Mouse (Mus musculus): ENCODE results near the gene Gmds. TPM values are rescaled to one million over a fixed set of nuclear protein-coding genes. Genes with fewer than 3 reads are reported as not detected.

Gmds gene
- polyA plus RNA-seq (2014; fragmentation: Illumina TruSeq; extraction: RNeasy Lipid Tissue Mini Kit (QIAGEN cat#74804); ENCODE audit: low read depth, low replicate concordance), result 24.8 TPM

GRCm38 (mm10) chr13:32338513-32339365, at the start of gene Gmds:
Gene Gmds (minus strand): TSS chr13:32338740.

GRCm38 (mm10) chr13:31806428-31806832, 532.1 kb downstream of the Gmds start, which contains the start of gene Foxc1:
Gene Foxc1 (plus strand): TSS chr13:31806633.

